Mouse (Mus musculus) urinary bladder, postnatal 36 days (tissue): ENCODE data around the gene Bloc1s1.

Experiments used
- DNase-seq, 2 experiments: peaks; one replicate each; pipeline ENCODE4 v3.0.0; 2022; ENCODE audit warnings: low spot score in 2 of 2, mixed read lengths in 1 of 2

Bloc1s1 gene

DNA sequence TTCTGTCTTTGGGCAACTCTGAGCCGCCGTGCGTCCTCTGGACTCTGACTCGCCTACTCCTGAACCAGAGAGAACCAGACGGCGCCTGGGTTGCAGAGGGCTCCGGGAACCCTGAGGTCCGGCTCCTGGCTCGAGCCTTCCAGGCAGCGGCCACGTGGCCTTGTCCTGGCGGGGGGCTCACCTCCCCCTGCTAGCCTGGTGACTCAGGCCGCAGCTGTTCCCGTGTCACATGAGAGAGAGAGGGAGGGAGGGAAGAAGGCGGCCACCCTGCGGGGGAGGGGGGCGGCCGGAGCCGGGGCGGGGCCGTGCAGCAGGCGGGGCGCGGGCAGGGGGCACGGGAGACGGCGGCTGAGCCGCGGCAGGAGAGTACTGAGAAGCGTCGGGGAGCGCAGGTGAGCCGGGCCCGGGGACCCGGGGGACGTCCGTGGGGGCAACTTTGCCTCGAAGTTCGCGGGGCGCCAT is 14.2 kb downstream of the Bloc1s1 start:
- peak; percentile 80 to 88 for DNase-seq

GRCm38 (mm10) chr10:128908778-128909448 is 14.9 kb downstream of the Bloc1s1 start:
- no peak for DNase-seq

DNA sequence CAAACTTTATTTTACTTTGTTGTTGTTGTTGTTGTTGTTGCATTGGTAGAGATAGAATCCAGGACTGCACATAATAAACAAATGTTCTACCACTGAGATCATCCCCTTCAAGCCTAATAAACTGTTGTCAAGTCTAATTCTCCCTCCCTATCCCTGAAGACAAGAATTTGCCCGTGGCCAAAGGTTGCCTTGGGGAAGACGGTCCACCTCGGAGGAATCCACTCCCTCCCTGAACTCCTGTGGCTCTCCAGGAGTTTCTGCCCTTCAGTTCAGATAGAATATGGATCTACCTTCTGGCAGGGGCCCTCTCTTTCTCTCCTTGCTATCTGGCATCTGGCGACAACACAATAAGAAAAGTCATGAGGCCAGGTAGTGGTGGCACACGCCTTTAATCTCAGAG is 19.0 kb downstream of the Bloc1s1 start:
- no peak for DNase-seq

DNA sequence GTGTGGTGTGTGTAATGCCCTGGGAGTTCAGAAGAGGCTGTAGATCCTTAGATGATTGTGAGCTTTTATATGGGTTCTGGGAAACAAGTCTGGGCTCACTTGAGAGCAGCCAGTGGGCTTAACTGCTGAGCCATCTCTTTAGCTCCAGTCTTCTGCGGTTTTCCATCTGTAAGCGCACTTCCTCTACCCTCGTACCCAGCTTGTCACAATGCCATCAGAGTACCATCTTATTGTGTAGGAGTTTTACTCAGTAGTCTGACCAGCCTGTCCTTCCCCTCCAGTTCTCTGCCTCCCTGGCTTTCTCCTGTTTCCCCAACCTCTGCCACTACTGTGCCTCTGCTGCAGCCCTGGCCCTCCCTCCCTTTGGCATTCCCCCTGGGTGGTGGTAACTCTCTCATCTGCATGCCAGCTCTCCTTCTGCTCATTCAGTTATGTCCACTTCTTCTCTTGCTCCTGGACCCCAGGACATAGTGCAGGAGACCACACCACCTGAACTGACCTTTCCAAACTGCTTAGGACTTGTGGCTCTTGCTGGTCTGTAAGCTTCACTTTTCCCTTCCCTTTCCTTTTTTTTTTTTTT is 21.3 kb downstream of the Bloc1s1 start:
- no peak for DNase-seq

DNA sequence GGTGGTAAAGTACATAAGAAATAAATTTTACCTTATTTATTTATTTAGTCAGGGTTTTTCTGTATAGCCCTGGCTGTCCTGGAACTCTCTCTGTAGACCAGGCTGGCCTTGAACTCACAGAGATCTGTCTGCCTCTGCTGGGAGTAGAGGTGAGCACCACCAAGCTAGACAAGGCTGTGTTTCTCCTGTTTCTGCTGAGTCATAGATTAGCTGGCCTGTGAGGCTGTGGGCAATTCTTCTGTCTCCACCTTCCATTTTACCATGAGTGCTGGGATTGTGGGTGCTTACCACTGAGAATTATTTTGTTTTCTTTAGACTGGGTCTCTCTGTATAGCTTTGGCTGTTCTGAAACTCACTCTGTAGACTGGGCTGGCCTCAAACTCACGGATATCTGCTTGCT is 22.4 kb downstream of the Bloc1s1 start:
- DNase-seq, result no peak

DNA sequence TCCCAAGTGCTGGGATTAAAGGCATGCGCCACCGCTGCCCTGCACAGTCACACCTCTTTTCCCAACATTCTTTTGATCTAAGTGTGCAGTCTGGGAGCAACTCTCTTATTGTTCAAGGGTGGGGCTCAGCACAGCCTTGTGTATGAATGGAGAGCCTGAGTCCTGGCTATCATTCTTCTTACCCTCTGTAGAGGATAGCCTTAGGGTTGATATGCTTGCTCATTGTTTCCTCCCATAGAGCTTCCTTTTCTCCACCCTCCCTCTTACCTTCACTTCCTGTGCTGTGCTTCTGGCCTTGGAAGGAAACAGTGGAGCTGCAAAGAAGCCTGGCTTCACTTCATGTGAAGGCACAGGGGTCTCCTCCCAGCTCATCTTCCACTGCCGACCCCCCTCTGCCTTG is 23.1 kb downstream of the Bloc1s1 start, which contains the start of gene Cd63:
Gene Cd63 (plus strand): TSS at position 292 of the 400 bp plus-strand sequence.
- no peak for DNase-seq

DNA sequence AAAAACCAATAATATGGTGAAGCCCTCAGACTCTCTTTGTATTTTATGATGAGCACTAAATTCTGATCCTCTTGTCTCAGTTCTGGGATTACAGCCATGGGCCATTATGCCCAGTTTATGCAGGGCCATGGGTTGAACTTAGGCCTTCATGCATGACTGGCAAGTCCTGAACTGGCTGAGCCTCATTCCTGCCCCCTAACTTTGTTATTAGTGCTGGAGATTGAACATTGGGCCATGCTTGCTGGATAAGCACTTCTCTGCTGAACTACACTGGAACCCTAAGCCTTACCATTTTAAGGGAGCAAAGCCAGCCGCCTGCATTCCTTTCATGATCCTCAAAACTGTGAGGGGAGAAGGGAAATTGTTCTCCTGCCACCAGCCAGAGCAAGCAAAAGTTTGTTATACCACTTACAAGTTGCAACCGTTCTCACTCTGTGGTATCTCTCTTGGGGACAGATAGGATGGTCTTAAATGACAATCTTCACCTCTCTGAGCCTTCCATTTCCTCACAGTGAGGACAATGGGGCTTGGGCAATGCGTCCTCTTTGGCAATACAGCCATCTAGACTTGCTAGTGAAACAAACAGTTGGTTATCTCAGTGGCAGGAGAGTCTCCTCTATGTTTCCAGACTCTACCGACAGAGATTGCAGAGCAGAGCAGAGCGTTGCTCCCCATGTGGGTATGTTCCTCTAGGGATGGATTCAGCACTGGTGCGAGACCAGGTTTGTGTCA is 23.9 kb downstream of the Bloc1s1 start:
- no peak for DNase-seq

DNA sequence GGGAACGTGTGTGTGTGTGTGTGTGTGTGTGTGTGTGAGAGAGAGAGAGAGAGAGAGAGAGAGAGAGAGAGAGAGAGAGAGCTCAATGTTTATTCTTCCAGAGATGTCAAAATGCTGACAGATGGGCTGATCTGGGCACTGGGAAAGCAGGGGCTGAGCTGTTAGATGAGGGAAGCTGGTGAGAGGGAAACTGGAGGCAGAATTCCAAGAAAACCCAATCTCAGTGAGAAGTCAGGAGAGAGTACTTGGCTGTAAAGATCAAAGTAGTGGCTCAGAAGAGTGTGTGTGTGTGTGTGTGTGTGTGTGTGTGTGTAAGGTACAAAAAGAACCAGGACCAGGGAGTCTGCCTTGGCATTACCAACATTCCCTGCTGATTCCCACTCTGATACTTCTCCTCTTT is 26.3 kb downstream of the Bloc1s1 start:
- no peak for DNase-seq

- no peak for DNase-seq
Measured at GRCm38 (mm10) chr10:128896807-128897206, 27.0 kb downstream of the Bloc1s1 start.

- DNase-seq, result no peak
Measured at GRCm38 (mm10) chr10:128895952-128896693, 27.7 kb downstream of the Bloc1s1 start.

DNA sequence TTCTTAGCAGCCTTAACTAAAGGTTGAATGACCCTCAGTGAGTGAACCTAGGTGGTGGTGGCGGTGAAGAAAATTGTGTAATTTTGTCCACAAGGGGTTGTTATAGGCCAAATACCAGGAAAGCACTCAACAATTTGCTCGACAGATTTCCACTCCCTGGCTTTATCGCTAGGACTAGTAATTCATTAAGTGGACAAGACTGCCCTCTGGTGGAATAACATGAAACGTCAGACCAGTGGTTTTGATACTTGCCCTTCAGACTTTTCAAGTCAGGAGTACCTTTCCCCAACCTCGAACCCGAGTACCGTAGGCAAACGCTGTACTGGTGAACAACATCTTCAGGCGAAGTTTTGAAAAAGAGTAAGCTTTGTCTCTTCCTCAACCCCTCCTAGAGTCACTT is 28.4 kb downstream of the Bloc1s1 start:
- DNase-seq, result peak in 1 of 2 experiments; percentile 62

GRCm38 (mm10) chr10:128892246-128892645 is 31.6 kb downstream of the Bloc1s1 start:
- DNase-seq, result no peak

DNA sequence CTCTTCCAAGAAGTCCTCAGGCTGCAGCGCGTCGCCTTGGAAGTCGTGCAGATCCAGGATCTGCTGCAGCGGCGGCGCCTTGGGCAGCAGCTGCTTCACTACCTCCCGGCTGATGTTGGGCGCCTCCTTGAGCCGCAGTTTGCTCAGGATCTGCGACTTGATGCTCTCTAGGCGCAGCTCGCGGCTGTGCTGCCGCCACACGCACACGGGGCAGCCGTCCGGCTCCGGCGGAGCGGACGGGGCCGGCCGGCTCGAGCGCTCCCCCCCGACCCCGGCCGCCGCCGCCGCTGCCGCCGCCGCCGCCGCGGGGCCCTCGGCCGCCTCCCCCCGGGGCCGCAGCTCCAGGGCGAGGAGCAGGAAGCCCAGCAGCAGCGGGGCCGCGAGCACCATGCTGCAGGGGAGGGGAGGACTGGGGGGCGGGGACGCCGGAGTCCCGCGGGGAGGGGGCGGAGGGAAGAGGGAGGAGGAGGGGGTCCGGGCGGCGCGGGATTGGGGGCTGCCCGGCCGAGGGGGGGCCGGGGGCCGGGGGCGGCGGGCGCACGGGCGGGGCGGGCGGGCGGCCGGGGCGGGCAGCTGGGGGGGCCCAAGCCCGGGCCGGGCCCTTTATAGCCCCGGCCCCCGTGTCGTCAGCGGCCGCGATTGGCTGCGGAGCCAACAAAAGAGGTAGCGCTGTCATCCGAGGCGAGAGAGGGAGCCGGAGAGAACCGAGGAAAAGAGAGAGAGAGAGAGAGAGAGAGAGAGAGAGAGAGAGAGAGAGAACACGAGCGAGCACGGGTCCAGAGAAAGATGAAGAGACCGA is 32.3 kb downstream of the Bloc1s1 start, which contains the start of gene Gdf11:
Gene Gdf11 (minus strand): TSS at position 423 of the 799 bp plus-strand sequence.
- DNase-seq, result peak in 1 of 2 experiments; percentile 46

- DNase-seq, result no peak
Measured at GRCm38 (mm10) chr10:128890383-128891295, 33.2 kb downstream of the Bloc1s1 start.

GRCm38 (mm10) chr10:128889846-128890245 is 34.0 kb downstream of the Bloc1s1 start:
- no peak for DNase-seq

DNA sequence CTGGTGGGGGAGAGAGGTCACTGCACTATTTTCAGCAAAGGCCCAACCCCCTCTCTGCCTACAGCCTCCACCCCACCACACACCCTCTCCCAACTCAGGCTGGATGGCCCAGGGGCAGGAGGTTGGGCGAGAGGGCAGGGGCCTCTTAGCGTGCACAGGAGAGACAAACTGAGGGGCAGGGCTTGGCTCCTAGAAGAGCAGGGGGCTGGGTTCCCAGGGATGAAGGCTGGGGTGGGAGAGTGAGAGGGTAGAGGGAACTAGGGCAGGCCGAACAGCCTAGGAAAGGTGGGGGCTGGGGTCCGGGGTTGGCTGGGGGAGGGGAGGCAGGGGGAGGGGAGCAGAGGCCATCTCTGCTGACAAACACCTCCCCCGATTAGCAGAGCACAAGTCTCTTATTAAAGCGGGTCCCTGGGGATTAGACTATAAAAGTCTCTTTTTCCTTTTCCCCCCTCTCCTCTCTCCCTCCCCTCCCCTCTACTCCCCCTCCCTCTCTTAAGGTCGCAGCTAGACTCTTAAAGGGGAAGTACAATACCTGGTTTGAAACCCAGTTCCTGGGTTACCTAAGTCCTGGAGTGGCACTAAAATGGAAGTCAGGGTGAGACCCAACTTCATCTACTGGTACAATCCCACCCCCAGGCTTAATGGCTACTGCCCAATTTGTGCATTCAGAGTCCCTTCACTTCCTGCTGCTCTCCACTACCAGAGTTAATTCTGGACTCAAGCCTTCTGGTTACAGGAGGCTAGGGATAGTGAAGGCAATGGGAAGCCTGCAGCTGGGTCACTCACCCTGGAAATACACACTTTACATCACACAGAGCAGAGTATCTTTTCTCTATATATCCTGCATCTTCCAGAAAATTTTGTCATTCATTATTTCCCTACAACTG is 34.7 kb downstream of the Bloc1s1 start:
- no peak for DNase-seq

DNA sequence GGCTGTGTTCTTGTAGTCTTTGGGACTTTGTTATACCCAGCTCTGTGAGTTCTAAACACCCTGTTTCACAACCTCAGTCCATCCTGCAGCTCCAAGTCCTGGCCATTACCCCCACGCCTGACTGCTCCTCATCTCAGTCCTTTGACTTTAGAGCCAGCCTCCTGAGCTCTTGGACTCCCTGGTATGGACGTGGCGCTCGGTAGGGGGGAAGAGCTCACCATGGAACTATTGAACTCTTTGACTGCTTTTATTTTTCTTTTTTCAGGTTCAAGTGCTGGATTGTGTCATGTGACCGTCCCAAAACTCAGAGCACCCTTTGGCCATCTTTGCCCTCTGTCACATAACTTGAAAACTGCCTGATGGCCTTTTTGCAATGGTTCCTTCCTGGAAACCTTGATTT is 41.8 kb downstream of the Bloc1s1 start:
- DNase-seq, result no peak

DNA sequence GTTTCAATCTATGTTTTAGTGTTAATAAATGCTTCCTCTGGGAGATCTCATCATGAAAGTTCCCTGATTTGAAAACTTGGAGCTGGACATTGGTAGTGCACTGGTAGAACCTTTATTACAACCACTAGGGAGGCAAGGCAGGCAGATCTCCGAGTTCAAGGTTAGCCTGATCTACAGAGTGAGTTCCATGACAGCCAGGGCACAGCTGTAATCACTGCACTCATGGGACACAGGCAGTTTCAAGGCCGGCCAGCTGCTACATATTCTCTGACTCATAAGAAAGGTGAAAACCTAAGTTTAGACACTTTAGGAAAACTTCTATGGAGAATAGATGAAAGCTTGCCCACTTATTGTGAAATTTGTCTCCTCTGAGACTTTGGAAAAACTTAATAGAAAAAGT is 45.0 kb downstream of the Bloc1s1 start:
- no peak for DNase-seq

GRCm38 (mm10) chr10:128878291-128878690 is 45.5 kb downstream of the Bloc1s1 start:
- DNase-seq, result no peak
